Mouse (Mus musculus) spleen, adult 2 months (tissue): ENCODE data around the gene Tns1.

ENCODE experiments used
- CTCF ChIP-seq: fragments of 200-500 bp; IDR thresholded peaks from 2 replicates; pipeline ENCODE4 v1.5.1; 2011; ENCODE audit warnings: mild to moderate bottlenecking, inconsistent platforms; ENCODE audit not compliant: insufficient read depth, insufficient read length, insufficient replicate concordance; ENCODE audit errors: extremely low read depth
- POLR2A ChIP-seq: fragments of 200-500 bp; IDR thresholded peaks from 2 replicates; pipeline ENCODE4 v1.6.1; 2011; ENCODE audit warnings: low read depth, low read length, inconsistent platforms

- TF ChIP-seq POLR2A (no peak), CTCF (no peak)
Observed at GRCm38 (mm10) chr1:74123215-74123614, 1.0 kb downstream of the Tns1 start.
